Mouse (Mus musculus) frontal cortex, postnatal 14 days (tissue): Measurements from ENCODE around the gene Chchd6.

Experiments used
- DNase-seq, 2 experiments: peaks; one replicate each; pipeline ENCODE4 v3.0.0; 2022; ENCODE audit warnings: low spot score in 2 of 2

Chchd6 gene

DNA sequence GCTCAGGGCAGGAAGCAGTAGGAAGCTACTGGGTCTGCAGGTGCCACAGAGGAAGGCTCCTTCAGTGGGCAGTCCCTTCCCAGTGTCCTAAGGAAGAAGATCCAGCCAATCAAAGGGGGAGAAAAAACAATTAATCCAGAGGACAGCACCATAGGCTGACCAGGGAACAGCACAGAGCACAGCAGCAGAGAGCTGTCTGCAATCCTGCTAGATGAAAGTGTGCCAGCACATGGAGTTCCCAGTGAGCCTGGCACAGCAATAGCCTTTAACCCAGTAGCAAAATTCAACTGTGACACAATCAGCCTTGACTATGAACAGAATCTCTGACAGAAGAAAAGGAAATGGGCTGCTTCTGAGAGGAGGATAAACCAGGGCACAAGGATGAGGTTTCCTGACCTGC lies 9.8 kb downstream of the Chchd6 start:
- no peak for DNase-seq

DNA sequence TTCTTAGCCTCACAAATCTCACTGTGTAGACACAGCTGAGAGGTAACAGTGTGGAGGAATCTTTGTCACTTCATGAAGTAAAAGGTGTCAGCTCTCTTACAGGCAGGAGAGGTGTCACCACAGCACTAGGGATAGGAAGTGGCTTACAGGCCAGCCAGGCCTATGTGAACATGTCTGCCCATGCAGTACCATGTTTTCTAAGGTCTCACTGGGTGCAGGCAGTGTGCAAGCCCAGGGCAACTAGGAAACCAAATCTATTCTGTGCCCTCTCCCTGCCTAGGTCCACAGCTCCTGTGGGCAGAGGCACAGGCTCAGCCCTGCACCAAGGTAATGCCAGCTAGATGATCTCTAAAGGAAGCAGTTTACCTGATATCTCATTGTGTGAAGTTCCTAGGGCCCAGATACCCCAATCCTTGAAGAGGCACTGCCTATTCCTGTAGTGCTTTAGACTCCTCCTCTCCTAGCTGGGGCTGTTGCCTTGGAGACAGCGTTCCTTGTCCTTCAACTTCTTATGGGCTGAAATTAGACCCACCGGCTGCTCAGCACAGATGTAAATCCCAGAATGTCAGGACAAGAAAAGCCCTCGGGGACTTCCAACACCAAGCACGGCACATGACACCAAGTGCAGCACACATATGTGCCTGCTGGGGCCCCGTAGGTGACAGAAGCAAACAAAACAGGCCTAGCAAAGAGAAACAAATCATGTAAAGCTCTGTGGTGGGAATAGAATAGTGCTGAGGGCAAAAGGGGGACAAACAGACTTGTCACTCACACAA lies 10.6 kb downstream of the Chchd6 start:
- DNase-seq = peak; percentile 32 to 67

DNA sequence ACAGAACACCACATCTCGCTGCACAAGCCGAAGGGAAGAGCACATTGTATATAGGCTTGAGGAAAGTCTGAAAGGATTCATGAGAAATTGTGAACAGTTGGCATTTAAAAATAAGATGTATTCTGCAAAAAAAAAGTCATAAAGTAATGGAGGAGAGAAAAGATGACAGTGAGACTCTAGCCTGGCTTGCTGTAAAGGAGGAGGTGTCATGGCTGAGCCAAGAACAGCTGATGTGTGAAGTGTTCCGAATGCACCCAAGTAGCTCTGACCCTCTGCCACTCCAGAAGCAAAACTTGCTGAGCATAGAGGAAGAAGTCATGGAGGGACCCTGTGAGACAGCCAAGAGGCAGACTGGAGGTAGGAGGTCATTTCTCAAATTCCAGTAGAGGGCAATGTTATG lies 12.3 kb downstream of the Chchd6 start:
- no peak for DNase-seq

DNA sequence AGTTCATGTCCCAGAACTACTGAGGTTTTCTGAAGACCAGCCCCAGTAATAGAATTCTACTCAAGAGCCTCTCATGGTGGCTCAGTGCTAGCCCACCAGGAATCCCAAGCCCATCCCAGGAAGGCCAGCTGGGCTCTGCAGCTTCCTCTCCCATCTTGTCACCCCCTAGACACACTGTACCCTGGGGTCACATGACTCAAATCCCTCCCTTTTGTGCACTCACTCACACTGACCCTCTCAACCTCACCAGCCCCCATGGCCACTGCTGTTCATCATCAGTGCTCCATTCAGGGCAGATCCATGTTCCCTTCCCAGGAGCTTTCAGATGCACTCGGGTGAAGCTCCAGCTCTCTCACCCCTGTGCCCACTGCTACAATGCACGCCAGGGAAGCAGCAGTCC lies 20.8 kb downstream of the Chchd6 start:
- DNase-seq = no peak

DNA sequence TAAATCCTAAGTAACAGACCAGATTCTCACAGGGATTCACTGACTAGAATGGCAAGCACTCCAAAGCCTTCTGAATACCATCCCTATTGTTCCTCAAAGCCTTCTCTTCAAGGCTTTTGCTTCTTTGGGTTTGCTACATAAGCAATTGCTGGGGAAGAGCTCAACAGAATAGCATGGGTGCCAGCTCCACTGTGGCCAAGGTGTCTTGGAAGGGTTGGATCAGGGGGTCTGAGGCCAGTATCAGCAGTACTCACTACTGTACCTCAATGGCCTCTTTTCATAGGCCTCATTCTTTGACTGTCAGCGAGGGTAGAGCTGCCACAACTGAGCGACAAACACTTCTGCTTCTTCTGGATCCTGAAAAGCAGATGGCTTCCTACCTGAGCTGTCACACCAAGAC lies 21.7 kb downstream of the Chchd6 start:
- no peak for DNase-seq

GRCm38 (mm10) chr6:89572921-89573636 lies 22.4 kb downstream of the Chchd6 start:
- DNase-seq = no peak

DNA sequence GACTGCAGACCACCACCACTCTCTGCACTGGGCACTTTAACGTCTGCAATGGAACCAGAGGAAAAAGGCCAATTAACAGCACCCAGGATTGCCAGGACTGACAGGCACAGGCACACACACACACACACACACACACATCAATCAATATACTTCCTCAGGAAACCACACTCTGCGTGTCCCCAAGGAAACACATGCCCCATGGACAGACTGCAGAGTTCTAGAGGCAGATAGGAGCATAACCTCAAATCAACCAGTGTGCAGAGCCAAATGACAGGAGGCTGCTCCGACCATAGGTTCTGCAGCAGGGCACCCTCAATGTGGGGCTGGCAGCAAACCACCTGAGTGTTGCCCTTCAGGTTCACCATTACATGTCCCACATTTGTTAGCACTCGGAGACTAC lies 26.1 kb downstream of the Chchd6 start:
- no peak for DNase-seq

- no peak for DNase-seq
These were observed 28.7 kb downstream of the Chchd6 start for GRCm38 (mm10) chr6:89566740-89567139.

GRCm38 (mm10) chr6:89563381-89563780 lies 32.1 kb downstream of the Chchd6 start:
- no peak for DNase-seq

DNA sequence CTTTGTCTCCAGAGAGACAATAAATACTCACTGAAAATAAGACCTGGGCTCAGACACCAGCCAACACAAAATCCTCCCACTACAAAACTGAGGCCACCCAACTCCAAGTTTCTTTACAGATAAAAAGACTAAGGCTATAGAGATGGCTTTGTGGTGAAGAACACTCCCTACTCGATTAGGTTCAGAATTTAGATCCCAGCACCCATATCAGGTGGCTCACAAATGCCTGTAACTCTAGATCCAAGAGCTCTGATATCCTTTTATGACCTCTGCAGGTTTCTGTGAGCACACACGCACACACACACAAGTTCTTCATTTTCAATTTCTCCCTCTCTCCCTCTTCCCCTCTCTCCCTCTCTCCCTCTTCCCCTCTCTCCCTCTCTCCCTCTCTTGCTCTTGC lies 34.6 kb downstream of the Chchd6 start:
- DNase-seq = no peak

DNA sequence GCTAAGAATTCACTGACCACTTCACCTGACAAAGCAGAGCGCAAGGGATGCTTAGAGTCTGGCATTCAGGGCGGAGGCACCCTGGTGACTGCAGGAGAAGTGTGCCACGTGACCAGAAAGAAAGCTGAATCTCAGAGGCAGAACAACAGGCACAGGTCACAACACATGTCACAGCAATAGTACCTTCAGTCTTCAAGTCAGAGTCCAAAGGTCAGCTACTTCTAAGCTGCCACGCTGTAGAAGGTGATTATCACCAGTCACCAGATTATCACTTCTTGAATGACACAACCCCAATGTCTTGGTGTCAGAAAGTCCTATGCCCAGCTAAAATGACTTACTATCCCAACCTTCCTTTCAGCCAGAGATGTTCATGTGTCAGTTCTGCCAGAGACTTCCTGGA lies 37.8 kb downstream of the Chchd6 start:
- DNase-seq = no peak

GRCm38 (mm10) chr6:89556566-89556965 lies 38.9 kb downstream of the Chchd6 start:
- DNase-seq = no peak

GRCm38 (mm10) chr6:89555971-89556370 lies 39.5 kb downstream of the Chchd6 start:
- DNase-seq = no peak

DNA sequence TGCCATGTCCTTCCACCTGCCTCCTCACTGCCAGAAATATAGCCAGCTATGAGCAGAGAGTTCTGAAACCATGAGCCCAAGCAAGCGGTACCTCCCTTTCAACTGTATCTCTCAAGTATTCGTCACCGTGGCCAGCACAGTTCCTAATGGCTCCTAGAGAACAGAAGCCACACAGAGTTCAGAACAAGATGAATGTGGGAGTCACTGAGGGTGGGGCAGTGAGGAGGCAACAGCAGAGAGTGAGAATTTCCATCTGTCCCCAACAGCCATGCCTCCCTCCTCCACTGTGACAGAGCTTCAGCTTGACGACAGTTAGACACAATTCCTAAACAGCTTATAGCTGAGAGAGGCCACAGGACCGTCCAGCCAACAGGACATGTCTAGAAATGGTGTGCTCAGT lies 41.4 kb downstream of the Chchd6 start:
- DNase-seq = no peak

GRCm38 (mm10) chr6:89553012-89553704 lies 42.3 kb downstream of the Chchd6 start:
- peak; percentile 66 to 75 for DNase-seq

- no peak for DNase-seq
These were observed 43.0 kb downstream of the Chchd6 start for GRCm38 (mm10) chr6:89552321-89553011.

- DNase-seq = no peak
These were observed 46.3 kb downstream of the Chchd6 start for GRCm38 (mm10) chr6:89549157-89549556.

GRCm38 (mm10) chr6:89547951-89548350 lies 47.5 kb downstream of the Chchd6 start:
- DNase-seq = no peak

DNA sequence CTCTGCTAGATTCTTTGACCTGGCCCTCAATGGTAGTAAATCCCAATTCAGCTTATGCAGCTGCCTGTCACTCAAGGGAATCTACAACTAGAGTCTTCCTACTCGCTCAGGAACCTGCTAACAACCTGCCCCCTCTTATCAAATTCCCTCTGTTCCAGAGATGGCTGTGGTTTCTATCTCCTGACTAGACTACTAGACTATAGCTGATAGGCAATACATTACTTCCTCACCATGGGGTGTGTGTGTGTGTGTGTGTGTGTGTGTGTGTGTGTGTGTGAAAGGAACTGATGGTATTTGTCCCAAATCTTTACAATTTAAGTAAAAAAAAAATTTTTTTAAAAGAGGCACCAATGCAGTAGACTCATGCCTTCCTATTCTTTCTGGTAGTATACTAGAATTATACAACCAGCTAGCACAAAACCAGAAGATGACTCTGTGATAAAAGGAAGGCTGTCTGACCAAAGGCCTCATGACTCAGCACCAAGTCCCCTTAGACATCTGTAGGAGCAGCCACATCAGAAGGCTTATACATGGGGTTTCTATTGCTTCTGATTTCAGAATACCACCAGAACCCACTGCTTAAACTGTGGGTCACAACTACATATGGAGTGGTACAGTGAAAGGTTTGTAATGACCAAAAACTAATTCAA lies 57.2 kb downstream of the Chchd6 start:
- no peak for DNase-seq

- no peak for DNase-seq
These were observed 59.7 kb downstream of the Chchd6 start for GRCm38 (mm10) chr6:89535626-89536225.

DNA sequence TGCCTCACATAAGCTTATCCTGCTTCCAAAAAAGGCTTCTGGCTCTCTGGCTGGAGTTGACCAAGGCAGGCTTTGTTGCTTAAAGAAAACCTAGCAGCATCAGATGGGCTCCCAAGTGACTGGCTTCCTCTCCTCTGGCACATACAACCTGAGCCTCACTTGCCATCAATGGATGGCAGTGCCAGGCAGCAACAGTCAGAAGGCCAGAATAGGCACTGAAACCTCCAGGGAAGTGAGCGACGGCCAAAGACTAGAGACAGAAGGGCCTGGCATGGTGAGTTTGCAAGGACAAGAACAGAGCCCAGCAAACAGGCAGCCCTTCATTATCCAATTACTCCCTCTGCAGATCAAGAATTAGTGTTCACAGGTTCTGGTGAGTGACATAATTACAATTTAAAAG lies 70.7 kb downstream of the Chchd6 start:
- DNase-seq = no peak
